Mouse (Mus musculus) myocyte (in vitro differentiated cells): ENCODE measurements around the gene Cntn3. TPM values are rescaled to one million over a fixed set of nuclear protein-coding genes. Genes with fewer than 3 reads are reported as not detected.

Experiments
- H3K27me3 ChIP-seq: one replicate; pipeline ENCODE4 v1.6.1; 2011; ENCODE audit not compliant: control insufficient read depth, insufficient read depth, insufficient read length
- H3K36me3 ChIP-seq: one replicate; pipeline ENCODE4 v1.6.1; 2011; ENCODE audit not compliant: control insufficient read depth, insufficient read depth
- H3K4me2 ChIP-seq: one replicate; pipeline ENCODE4 v1.6.1; 2011; ENCODE audit warnings: low read depth, control low read depth
- H3K4me3 ChIP-seq: one replicate; pipeline ENCODE4 v1.5.1; 2011; ENCODE audit warnings: mild to moderate bottlenecking, control low read depth, moderate library complexity
- H3K79me2 ChIP-seq: one replicate; pipeline ENCODE4 v1.6.1; 2011; ENCODE audit not compliant: control insufficient read depth, insufficient read depth
- H3ac ChIP-seq: one replicate; pipeline ENCODE4 v1.6.1; 2011; ENCODE audit not compliant: control insufficient read depth, insufficient read length
- CEBPB ChIP-seq: IDR thresholded peaks from 2 replicates; pipeline ENCODE4 v1.6.1; 2011; ENCODE audit warnings: mild to moderate bottlenecking, moderate library complexity; ENCODE audit not compliant: poor library complexity, insufficient read depth, severe bottlenecking
- E2F4 ChIP-seq: IDR thresholded peaks from one replicate; pipeline ENCODE4 v1.6.1; 2011; ENCODE audit warnings: mild to moderate bottlenecking, control low read depth, moderate library complexity; ENCODE audit not compliant: insufficient read depth
- MAX ChIP-seq: IDR thresholded peaks from one replicate; pipeline ENCODE4 v1.6.1; 2011; ENCODE audit warnings: low read depth, mild to moderate bottlenecking, control low read depth
- MYOD1 ChIP-seq, 3 experiments: IDR thresholded peaks; one replicate each; pipeline ENCODE4 v1.6.1; 2011; ENCODE audit warnings: control low read depth in 2 of 3, low read depth in 2 of 3, mild to moderate bottlenecking in 2 of 3, moderate library complexity in 1 of 3; ENCODE audit not compliant: insufficient read length in 2 of 3, control insufficient read depth in 1 of 3
- MYOG ChIP-seq, 3 experiments: IDR thresholded peaks; one replicate each; pipeline ENCODE4 v1.6.1; 2011; ENCODE audit warnings: control low read depth in 2 of 3, low read depth in 2 of 3, mild to moderate bottlenecking in 2 of 3; ENCODE audit not compliant: insufficient read length in 2 of 3, control insufficient read depth in 1 of 3, insufficient read depth in 1 of 3
- POLR2A ChIP-seq: IDR thresholded peaks from one replicate; pipeline ENCODE4 v1.6.1; 2011; ENCODE audit warnings: low read depth, mild to moderate bottlenecking, control low read depth, moderate library complexity; ENCODE audit not compliant: insufficient read length
- POLR2AphosphoS2 ChIP-seq: IDR thresholded peaks from one replicate; pipeline ENCODE4 v1.6.1; 2011; ENCODE audit warnings: low read depth, control low read depth; ENCODE audit not compliant: insufficient read length
- REST ChIP-seq: IDR thresholded peaks from one replicate; pipeline ENCODE4 v1.6.1; 2011; ENCODE audit warnings: mild to moderate bottlenecking, control low read depth, moderate library complexity; ENCODE audit not compliant: insufficient read depth, insufficient read length
- SRF ChIP-seq: IDR thresholded peaks from one replicate; pipeline ENCODE4 v1.6.1; 2011; ENCODE audit warnings: low read depth; ENCODE audit not compliant: control insufficient read depth, insufficient read length
- TCF12 ChIP-seq: IDR thresholded peaks from one replicate; pipeline ENCODE4 v1.6.1; 2011; ENCODE audit warnings: mild to moderate bottlenecking, control low read depth; ENCODE audit not compliant: poor library complexity, insufficient read depth, severe bottlenecking
- TCF3 ChIP-seq: IDR thresholded peaks from one replicate; pipeline ENCODE4 v1.6.1; 2011; ENCODE audit warnings: low read depth, control low read depth; ENCODE audit not compliant: insufficient read length
- USF1 ChIP-seq: IDR thresholded peaks from one replicate; pipeline ENCODE4 v1.6.1; 2011; ENCODE audit warnings: low read depth, mild to moderate bottlenecking, control low read depth, moderate library complexity
- polyA plus RNA-seq: library from polyadenylated mRNA; unstranded; fragments of >200 nt; fragmentation: generic; extraction: Trizol; gene quantifications from one replicate; pipeline ENCODE4 v1.2.1, GENCODE M21; 2012; ENCODE audit warnings: missing spikeins

The Cntn3 gene
- polyA plus RNA-seq, 1 experiment = 0.28 TPM

- TF ChIP-seq POLR2AphosphoS2 (no peak), MAX (no peak), REST (no peak), SRF (no peak), E2F4 (no peak), MYOD1 (IDR thresholded peaks at IDR 0.05; ENCODE audit: control insufficient read depth in 1 of 3, insufficient read length in 2 of 3, low read depth in 2 of 3) (no peak), TCF3 (no peak), TCF12 (no peak), CEBPB (no peak), POLR2A (no peak), MYOG (IDR thresholded peaks at IDR 0.05; ENCODE audit: control insufficient read depth in 1 of 3, insufficient read depth in 1 of 3, insufficient read length in 2 of 3, low read depth in 2 of 3) (no peak), USF1 (no peak)
- no peak overlapping the region for H3ac ChIP-seq
Measured at GRCm38 (mm10) chr6:102231015-102231414, 341.9 kb downstream of the Cntn3 start.

GRCm38 (mm10) chr6:102186316-102186715, 386.6 kb downstream of the Cntn3 start:
- Histone ChIP-seq H3K27me3 (no peaks in the 10 kb centered on the region), H3K36me3 (no peaks in the 10 kb centered on the region), H3K79me2 (no peaks in the 10 kb centered on the region), H3ac (no peak overlapping the region), H3K4me3 (no peak overlapping the region), H3K4me2 (no peak overlapping the region)
- TF ChIP-seq E2F4 (no peak), POLR2AphosphoS2 (no peak), MAX (no peak), SRF (no peak), REST (no peak)

More at GRCm38 (mm10) chr6:102231015-102231414, 341.9 kb downstream of the Cntn3 start:
- Histone ChIP-seq H3K36me3 (no peaks in the 10 kb centered on the region), H3K79me2 (no peaks in the 10 kb centered on the region), H3K27me3 (no peaks in the 10 kb centered on the region), H3K4me2 (no peak overlapping the region), H3K4me3 (no peak overlapping the region)

- Histone ChIP-seq H3K36me3 (no peaks in the 10 kb centered on the region), H3ac (no peak overlapping the region)
- no peak for TF ChIP-seq REST
- no peak for TF ChIP-seq MAX
- TF ChIP-seq POLR2A = no peak
- no peak for TF ChIP-seq MYOD1 (IDR thresholded peaks at IDR 0.05; ENCODE audit: control insufficient read depth in 1 of 3, insufficient read length in 2 of 3, low read depth in 2 of 3)
- TF ChIP-seq POLR2AphosphoS2 = no peak
- TF ChIP-seq TCF12 = no peak
- TF ChIP-seq CEBPB = no peak
Measured at GRCm38 (mm10) chr6:102170913-102171312, 402.0 kb downstream of the Cntn3 start.

GRCm38 (mm10) chr6:102161186-102161585, 411.7 kb downstream of the Cntn3 start:
- Histone ChIP-seq H3K79me2 (no peaks in the 10 kb centered on the region), H3K36me3 (no peaks in the 10 kb centered on the region), H3ac (no peak overlapping the region), H3K4me2 (no peak overlapping the region), H3K27me3 (no peaks in the 10 kb centered on the region), H3K4me3 (no peak overlapping the region)
- TF ChIP-seq E2F4 (no peak), POLR2A (no peak), SRF (no peak), REST (no peak), MYOG (IDR thresholded peaks at IDR 0.05; ENCODE audit: control insufficient read depth in 1 of 3, insufficient read depth in 1 of 3, insufficient read length in 2 of 3, low read depth in 2 of 3) (no peak), MYOD1 (IDR thresholded peaks at IDR 0.05; ENCODE audit: control insufficient read depth in 1 of 3, insufficient read length in 2 of 3, low read depth in 2 of 3) (no peak), CEBPB (no peak), MAX (no peak), TCF12 (no peak)

More at GRCm38 (mm10) chr6:102170913-102171312, 402.0 kb downstream of the Cntn3 start:
- H3K4me3 ChIP-seq = no peak overlapping the region
- H3K27me3 ChIP-seq = no peaks in the 10 kb centered on the region
- no peak overlapping the region for H3K4me2 ChIP-seq
- no peaks in the 10 kb centered on the region for H3K79me2 ChIP-seq

GRCm38 (mm10) chr6:102121676-102122075, 451.2 kb downstream of the Cntn3 start:
- Histone ChIP-seq H3K36me3 (no peaks in the 10 kb centered on the region), H3ac (no peak overlapping the region), H3K79me2 (no peaks in the 10 kb centered on the region), H3K4me3 (no peak overlapping the region), H3K4me2 (no peak overlapping the region), H3K27me3 (no peaks in the 10 kb centered on the region)
- no peak for TF ChIP-seq E2F4
- no peak for TF ChIP-seq REST
- TF ChIP-seq TCF12 = no peak
